Mouse (Mus musculus) hindbrain, postnatal 0 days (tissue): ENCODE measurements around the gene Lcn5. TPM values are rescaled to one million over a fixed set of nuclear protein-coding genes. Genes with fewer than 3 reads are reported as not detected.

Experiments used
- ATAC-seq: fragments of 200-750 bp; cut with Nextera tagmentation; 2 replicates; pipeline ENCODE4 v1.8.0; 2017; ENCODE audit warnings: mild to moderate bottlenecking, moderate TSS enrichment, moderate library complexity
- DNase-seq: peaks from one replicate; pipeline ENCODE4 v3.0.0-alpha.2; 2015; ENCODE audit warnings: low spot score
- H3K27ac ChIP-seq: fragments of 300-500 bp; sonication (generic); 2 replicates; pipeline ENCODE4 v1.5.1; 2014; ENCODE audit warnings: mild to moderate bottlenecking
- H3K27me3 ChIP-seq: fragments of 300-500 bp; sonication (generic); 2 replicates; pipeline ENCODE4 v1.6.1; 2014; ENCODE audit warnings: low read length, mixed read lengths; ENCODE audit not compliant: insufficient read depth
- H3K36me3 ChIP-seq: fragments of 300-500 bp; sonication (generic); 2 replicates; pipeline ENCODE4 v1.6.1; 2014; ENCODE audit warnings: low read length, mixed read lengths; ENCODE audit not compliant: insufficient read depth
- H3K4me1 ChIP-seq: fragments of 300-500 bp; sonication (generic); 2 replicates; pipeline ENCODE4 v1.6.1; 2014; ENCODE audit warnings: antibody characterized with exemption, low read length, mixed read lengths; ENCODE audit not compliant: insufficient read depth
- H3K4me2 ChIP-seq: fragments of 300-500 bp; sonication (generic); 2 replicates; pipeline ENCODE4 v1.6.1; 2014; ENCODE audit warnings: low read depth, mild to moderate bottlenecking, low read length, moderate library complexity, mixed read lengths
- H3K4me3 ChIP-seq: fragments of 300-500 bp; sonication (generic); 2 replicates; pipeline ENCODE4 v1.5.1; 2014; ENCODE audit warnings: low read length
- H3K9ac ChIP-seq: fragments of 300-500 bp; sonication (generic); replicated peaks from 2 replicates; pipeline ENCODE4 v1.6.1; 2014; ENCODE audit warnings: mild to moderate bottlenecking, low read length, moderate library complexity, mixed read lengths
- H3K9me3 ChIP-seq: fragments of 300-500 bp; sonication (generic); 2 replicates; pipeline ENCODE4 v1.6.1; 2016; ENCODE audit warnings: low read length, mixed read lengths
- CTCF ChIP-seq: IDR thresholded peaks from 2 replicates; pipeline ENCODE4 v1.5.1; 2016; ENCODE audit warnings: antibody characterized with exemption, control low read depth, low read depth
- WGBS: fragments of 180-500 bp; shearing (Covaris S2); extraction: QIAGEN DNeasy Blood & Tissue Kit; methylation state at CpG from one replicate; pipeline ENCODE4 v1.1.7; 2014; 5-methylcytosine and 5-hydroxymethylcytosine counted together
- polyA plus RNA-seq: library from polyadenylated mRNA; unstranded; fragments of >200 nt; fragmentation: Nextera tagmentation; extraction: Ambion mirVana; gene quantifications from 2 replicates; pipeline ENCODE4 v1.2.1, GENCODE M21; 2015
- total RNA-seq: library from RNA; depleted of rRNA; stranded (reverse); fragments of >200 nt; gene quantifications from 2 replicates; pipeline ENCODE4 v1.2.3, GENCODE M21; 2014

Lcn5 gene
- total and polyA plus RNA-seq, 2 experiments from 2014 or later, result not detected

DNA sequence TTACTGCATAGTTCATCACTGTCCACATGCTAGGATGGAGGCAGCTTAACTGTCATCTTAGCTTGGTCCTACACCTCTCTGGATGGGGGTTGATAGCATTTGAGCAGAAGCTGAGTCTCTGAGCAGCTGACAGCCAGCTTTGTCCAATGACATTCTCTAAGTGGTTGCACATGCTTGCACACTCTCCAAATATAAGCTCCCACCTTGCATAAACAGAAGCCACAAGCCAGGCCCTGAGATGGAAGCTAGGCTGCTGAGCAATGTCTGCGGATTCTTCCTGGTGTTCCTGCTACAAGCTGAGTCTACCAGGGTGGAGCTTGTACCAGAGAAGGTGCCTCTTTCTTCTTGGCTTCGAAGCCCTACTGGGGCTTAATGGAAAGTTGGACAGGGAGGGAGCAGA is 4.8 kb upstream of the Lcn5 start, which contains the start of gene Lcn8:
Gene Lcn8, plus strand, starts transcription at position 219 of the 400 bp plus-strand sequence.
- WGBS, result 79% methylated on average over 2 of the region's 2 CpGs
- Histone ChIP-seq H3K9me3 (no peaks in the 10 kb centered on the region), H3K9ac (no peak within 1 kb of the TSS), H3K27ac (no peak within 1 kb of the TSS), H3K27me3 (no peaks in the 10 kb centered on the region), H3K36me3 (no peaks in the 10 kb centered on the region), H3K4me2 (no peak within 1 kb of the TSS), H3K4me3 (no peak within 1 kb of the TSS), H3K4me1 (no peaks in the 10 kb centered on the region)
- DNase-seq, result no peak
- no peak for ATAC-seq
- no peak for TF ChIP-seq CTCF

DNA sequence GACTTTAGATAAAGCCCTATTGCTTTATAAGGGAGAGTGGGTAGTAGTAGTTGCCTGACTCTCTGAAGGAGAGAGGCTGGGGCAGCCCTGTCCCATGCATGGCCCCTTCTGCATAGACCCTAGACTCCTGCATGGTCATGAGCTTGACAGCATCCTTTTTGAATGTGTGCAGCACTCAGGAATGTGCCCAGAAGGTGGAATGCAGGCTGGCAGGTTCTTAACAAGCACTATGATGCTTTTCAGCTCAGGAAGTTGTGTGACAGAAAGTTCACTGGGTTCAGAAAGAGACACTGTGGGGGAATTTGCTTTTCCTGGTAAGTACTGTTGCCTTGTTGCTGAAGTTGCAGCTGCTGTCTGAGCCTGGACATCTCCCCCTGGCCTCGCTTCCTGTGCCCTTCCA is 3.2 kb upstream of the Lcn5 start:
- Histone ChIP-seq H3K4me1 (no peaks in the 10 kb centered on the region), H3K9ac (no peak overlapping the region), H3K36me3 (no peaks in the 10 kb centered on the region), H3K9me3 (no peaks in the 10 kb centered on the region), H3K27ac (no peak overlapping the region), H3K27me3 (no peaks in the 10 kb centered on the region), H3K4me3 (no peak overlapping the region), H3K4me2 (no peak overlapping the region)
- DNase-seq (no peak), ATAC-seq (no peak)
- 52% methylated on average over 1 of the region's 1 CpGs for WGBS
- no peak for TF ChIP-seq CTCF

DNA sequence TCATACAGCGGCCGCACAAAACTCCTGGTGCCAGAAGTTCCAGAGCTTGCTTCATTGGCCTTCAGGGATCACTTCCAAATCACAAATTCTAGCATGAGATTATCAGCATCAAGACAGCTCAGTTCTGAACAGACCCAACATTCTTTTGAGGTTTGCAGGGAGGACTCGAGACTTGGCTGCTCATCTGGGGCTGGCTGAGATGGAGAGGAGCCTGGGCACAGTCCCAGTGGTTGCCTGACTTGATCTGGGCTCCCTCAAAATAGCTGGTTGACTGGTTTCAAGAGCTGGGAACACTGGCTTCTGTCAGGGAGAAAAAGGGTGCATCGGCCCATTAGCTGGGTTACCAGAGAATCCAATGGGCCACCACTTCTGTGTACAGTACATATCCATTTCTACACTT is 1.1 kb upstream of the Lcn5 start:
- no peak for TF ChIP-seq CTCF
- DNase-seq (no peak), ATAC-seq (no peak)
- Histone ChIP-seq H3K4me1 (no peaks in the 10 kb centered on the region), H3K27me3 (no peaks in the 10 kb centered on the region), H3K4me2 (no peak overlapping the region), H3K9me3 (no peaks in the 10 kb centered on the region), H3K4me3 (no peak overlapping the region), H3K9ac (no peak overlapping the region), H3K36me3 (no peaks in the 10 kb centered on the region), H3K27ac (no peak overlapping the region)
- 81% methylated on average over 4 of the region's 4 CpGs for WGBS

DNA sequence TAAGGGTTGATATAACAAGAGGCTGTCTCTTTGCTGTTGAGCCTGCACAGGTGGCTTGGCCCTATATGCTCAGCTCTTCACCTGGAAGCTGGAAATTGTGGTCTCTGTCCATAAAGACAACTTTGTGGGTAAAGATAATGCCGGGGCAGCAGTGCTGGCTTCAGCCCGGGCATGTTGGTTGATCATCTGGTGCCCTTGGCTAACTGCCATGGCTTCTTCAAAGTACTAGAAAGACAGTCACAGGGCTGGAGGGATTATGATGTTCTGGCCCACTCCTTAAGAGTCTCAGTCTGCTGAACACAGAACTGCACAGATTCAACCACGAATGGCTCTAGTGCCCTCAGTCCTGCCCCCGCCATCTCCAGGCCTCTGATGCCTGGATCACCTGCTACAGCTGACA is 506 bp upstream of the Lcn5 start:
- Histone ChIP-seq H3K9ac (no peak overlapping the region), H3K27me3 (no peaks in the 10 kb centered on the region), H3K9me3 (no peaks in the 10 kb centered on the region), H3K4me3 (no peak overlapping the region), H3K4me2 (no peak overlapping the region), H3K4me1 (no peaks in the 10 kb centered on the region), H3K36me3 (no peaks in the 10 kb centered on the region), H3K27ac (no peak overlapping the region)
- ATAC-seq (peak; percentile 18; the same call in 1 of the 2 replicates), DNase-seq (peak; percentile 49)
- WGBS, result 59% methylated on average over 4 of the region's 4 CpGs
- TF ChIP-seq CTCF, result no peak

DNA sequence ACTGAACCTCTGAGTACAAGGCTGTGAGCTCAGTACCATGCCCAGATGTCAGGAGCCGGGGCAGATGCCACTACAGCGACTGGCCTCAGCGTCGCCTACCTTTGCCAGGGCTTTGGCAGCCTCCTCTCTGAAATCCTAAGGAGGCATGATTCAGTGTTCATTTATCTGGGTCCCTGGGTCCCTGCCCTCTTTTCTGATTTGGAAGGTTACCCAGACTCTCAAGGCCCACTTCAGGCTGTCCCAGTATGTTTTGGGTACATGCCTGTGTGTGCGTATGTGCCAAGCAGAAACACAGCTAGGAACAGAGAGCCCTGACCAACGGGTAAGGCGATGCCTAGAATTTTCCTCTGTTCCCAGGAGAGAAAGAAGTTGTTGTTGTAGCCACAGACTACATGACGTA is 2.5 kb downstream of the Lcn5 start:
- H3K27ac ChIP-seq, result no peak overlapping the region
- ATAC-seq (no peak), DNase-seq (no peak)
- no peak overlapping the region for H3K4me2 ChIP-seq
- no peak for TF ChIP-seq CTCF
- no peak overlapping the region for H3K4me3 ChIP-seq
- WGBS, result 85% methylated on average over 8 of the region's 8 CpGs
- H3K9me3 ChIP-seq, result no peaks in the 10 kb centered on the region
- no peaks in the 10 kb centered on the region for H3K36me3 ChIP-seq
- H3K9ac ChIP-seq, result no peak overlapping the region
- H3K4me1 ChIP-seq, result no peaks in the 10 kb centered on the region
- H3K27me3 ChIP-seq, result no peaks in the 10 kb centered on the region

DNA sequence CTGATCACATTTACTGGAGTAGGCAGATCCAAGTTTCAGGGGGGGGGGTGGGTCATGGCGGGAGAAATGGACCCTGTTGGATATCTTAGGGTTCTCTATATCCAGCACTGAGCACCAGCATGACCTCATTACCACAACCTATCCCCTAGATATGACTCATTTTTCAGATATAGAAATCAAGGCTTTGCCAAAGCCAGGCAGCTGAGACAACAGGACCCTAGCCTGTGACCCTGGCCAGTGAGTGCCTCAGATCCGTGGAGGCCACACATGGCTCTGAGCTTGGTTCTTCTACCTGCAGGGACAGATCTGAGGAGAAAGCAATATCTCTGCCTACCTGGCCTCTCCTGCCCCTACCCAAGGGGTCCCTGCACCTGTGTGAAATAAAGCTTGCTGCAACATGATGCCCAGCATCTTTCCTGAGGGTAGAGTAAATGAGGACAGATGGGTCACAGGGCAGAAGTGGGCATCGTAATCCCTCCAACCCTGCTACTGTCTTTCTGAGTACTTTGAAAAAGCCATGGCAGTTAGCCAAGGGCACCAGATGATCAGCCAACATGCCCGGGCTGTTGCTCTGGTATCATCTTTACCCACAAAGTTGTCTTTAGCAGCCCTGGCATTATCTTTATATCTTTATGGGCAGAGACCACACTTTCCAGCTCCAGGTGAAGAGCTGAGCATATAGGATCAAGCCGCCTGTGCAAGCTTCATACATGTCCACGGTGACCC is 3.7 kb downstream of the Lcn5 start:
- no peaks in the 10 kb centered on the region for H3K4me1 ChIP-seq
- no peaks in the 10 kb centered on the region for H3K36me3 ChIP-seq
- no peaks in the 10 kb centered on the region for H3K9me3 ChIP-seq
- no peak overlapping the region for H3K4me2 ChIP-seq
- WGBS, result 67% methylated on average over 6 of the region's 6 CpGs
- H3K27me3 ChIP-seq, result no peaks in the 10 kb centered on the region
- H3K9ac ChIP-seq, result no peak overlapping the region
- no peak for TF ChIP-seq CTCF
- H3K4me3 ChIP-seq, result no peak overlapping the region
- H3K27ac ChIP-seq, result no peak overlapping the region
- DNase-seq (peak; percentile 25), ATAC-seq (no peak)

DNA sequence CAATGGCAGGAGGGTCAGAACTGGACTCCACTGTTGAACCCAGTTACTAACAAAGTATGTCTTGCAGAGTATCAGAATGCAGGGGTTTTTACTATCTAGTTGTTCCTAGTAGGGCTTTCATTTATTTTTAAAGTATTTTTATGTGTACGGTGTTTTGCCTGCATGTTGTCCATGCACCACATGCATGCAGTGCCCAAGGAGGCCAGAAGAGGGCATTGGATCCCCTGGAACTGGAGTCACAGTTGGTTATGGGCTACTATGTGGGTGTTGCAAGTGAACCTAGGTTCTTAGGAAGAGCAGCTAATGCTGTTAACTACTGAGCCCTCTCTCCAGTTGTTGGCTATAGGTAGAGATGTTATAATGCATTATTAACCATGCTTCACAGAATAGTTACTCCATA is 5.8 kb downstream of the Lcn5 start:
- Histone ChIP-seq H3K27ac (no peak overlapping the region), H3K4me3 (no peak overlapping the region), H3K9ac (no peak overlapping the region), H3K4me1 (no peaks in the 10 kb centered on the region), H3K27me3 (no peaks in the 10 kb centered on the region), H3K36me3 (no peaks in the 10 kb centered on the region), H3K9me3 (no peaks in the 10 kb centered on the region), H3K4me2 (no peak overlapping the region)
- ATAC-seq (no peak), DNase-seq (peak; percentile 54)
- TF ChIP-seq CTCF, result peak; percentile 77
- WGBS, result 64% methylated on average over 1 of the region's 1 CpGs
